Mouse (Mus musculus) left cerebral cortex, postnatal 36 days (tissue): ENCODE results near the gene Hspa1a. TPM values are rescaled to one million over a fixed set of nuclear protein-coding genes. Genes with fewer than 3 reads are reported as not detected.
A peak's percentile ranks its signal among the peaks of the same experiment; 100 is the strongest.
"Not testable (repeated sequence)": the region's sequence is repeated elsewhere in the genome, so short reads cannot be mapped to it uniquely, and the experiment has no call there.

Experiments used
- DNase-seq, 2 experiments: peaks; one replicate each; pipeline ENCODE4 v3.0.0; 2021 to 2022; ENCODE audit warnings: low spot score in 2 of 2, mixed read lengths in 1 of 2
- intact Hi-C: fragments of 180-260 bp; cut with DNase I; formaldehyde crosslinking; loops from one replicate; pipeline ENCODE4 v1.15.1; 2025
- total RNA-seq, 2 experiments: library from RNA; stranded (reverse); gene quantifications; 2 replicates each; pipeline ENCODE4 v1.2.3; 2021

The Hspa1a gene
- total RNA-seq, 2 experiments from 2014 or later = 11.9 to 13.7 TPM

- no peak for DNase-seq
- intact Hi-C loops = loop anchor here (10.0 kb wide), 1 partner anchor 232 kb away; the partner anchor contains the start of genes Atp6v1g2 and Nfkbil1
These were observed 30.4 kb upstream of the Hspa1a start for GRCm38 (mm10) chr17:35002153-35002865.

GRCm38 (mm10) chr17:35001452-35002152 lies 29.6 kb upstream of the Hspa1a start:
- peak in 1 of 2 experiments; percentile 30 for DNase-seq
- intact Hi-C loops = loop anchor here (10.0 kb wide), 1 partner anchor 233 kb away; the partner anchor contains the start of genes Atp6v1g2 and Nfkbil1

GRCm38 (mm10) chr17:35000717-35001451 lies 28.9 kb upstream of the Hspa1a start, which contains the start of gene Vars:
TSS of gene Vars (plus strand) at chr17:35000987.
- intact Hi-C loops = loop anchor here (10.0 kb wide), 1 partner anchor 234 kb away; the partner anchor contains the start of genes Atp6v1g2 and Nfkbil1
- peak; percentile 84 to 88 for DNase-seq

DNA sequence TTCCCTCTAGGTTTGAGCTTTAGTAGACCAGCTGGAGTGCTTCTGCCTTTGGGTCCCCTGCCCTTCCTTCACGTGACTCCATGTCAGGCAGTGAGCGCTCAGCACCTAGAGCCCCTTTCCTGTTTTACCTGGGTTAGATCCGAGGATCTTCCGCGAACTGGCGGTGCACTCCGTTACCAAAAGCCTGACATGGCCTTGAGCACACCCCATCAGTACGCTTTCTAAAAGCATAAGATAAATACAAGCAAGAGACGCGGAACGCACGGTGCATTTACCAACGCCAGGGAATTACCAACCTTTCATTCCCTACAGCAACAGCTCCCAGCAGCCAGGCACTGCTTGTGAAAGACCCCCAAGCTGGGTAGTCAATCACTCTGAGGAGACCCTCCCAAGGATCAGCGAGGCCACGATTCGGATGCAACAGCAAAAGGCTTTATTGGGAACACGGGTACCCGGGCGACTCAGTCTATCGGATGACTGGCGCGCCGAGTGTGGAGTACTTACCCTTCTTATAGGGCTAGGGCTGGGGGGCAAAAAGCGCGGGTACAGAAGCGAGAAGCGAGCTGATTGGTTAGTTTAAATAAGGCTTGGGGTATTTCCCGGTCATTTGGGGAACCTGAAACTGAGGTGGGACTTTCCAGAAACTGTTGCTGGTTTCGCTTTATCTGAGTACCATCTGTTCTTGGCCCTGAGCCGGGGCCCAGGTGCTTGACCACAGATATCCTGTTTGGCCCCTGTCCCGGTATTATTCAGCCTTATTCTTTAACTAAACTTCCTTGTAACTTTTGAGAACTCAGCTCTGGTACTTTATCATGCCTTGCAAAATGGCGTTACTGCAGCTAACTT lies 28.1 kb upstream of the Hspa1a start:
- intact Hi-C loops = loop anchor here (10.0 kb wide), 1 partner anchor 235 kb away; the partner anchor contains the start of genes Atp6v1g2 and Nfkbil1
- DNase-seq = not testable (repeated sequence)

- intact Hi-C loops = no loop called here
- DNase-seq = no peak
These were observed 26.8 kb upstream of the Hspa1a start for GRCm38 (mm10) chr17:34998526-34999430.

- intact Hi-C loops = no loop called here
- no peak for DNase-seq
These were observed 25.2 kb upstream of the Hspa1a start for GRCm38 (mm10) chr17:34997142-34997483.

DNA sequence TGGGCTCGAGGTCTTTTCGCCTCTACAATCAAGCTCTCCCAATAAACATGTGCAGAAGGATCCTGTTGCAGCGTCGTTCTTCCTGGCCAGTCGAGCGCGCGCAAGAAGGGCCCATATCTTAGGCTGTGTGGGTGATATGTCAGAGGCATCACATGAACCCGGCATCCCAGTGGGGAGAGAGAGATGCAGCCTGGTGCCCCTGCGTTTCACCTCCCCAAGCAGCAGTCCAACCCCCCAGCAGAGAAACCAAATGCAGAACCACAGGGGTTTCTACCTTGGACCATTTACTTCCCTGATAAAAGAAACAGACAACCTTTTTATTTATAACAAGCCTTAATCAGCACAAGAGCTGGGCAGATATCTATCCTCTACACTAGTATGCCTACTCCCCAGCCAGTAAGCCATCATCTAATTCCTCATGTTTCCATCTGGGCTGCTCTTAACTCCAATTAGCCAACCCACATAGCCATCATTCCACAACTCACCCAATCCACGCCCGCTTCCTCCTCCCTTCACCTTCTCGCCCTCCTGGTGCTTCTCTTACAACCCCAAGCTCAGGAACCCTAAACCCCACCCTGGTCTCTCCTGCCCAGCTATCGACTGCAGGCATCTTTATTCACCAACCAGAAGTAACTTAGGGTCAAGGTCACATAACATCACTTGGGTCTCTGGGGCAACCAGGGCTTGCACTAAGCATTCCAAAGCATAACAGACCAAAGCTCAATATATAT lies 24.6 kb upstream of the Hspa1a start:
- no peak for DNase-seq
- intact Hi-C loops = no loop called here

DNA sequence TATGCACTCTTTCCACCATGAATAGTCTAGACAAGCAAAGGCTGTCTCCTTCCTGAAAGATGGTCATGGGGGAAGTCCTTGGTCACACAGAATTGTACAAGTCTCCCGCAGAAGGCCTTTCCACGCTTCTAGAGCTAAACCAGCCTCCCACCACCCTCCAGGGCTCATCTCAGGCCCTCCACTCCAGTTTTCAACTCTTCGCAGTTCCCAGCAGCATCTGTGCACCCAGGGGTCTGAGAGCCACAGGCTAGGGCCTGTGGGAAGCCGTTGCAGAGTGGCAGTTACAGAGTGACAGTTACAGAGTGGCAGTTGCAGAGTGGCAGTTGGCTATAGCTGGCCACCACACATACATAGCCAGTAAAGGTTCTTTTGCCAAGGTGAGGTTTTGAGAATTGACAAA lies 24.0 kb upstream of the Hspa1a start:
- DNase-seq, intact Hi-C loops: not testable (repeated sequence)

DNA sequence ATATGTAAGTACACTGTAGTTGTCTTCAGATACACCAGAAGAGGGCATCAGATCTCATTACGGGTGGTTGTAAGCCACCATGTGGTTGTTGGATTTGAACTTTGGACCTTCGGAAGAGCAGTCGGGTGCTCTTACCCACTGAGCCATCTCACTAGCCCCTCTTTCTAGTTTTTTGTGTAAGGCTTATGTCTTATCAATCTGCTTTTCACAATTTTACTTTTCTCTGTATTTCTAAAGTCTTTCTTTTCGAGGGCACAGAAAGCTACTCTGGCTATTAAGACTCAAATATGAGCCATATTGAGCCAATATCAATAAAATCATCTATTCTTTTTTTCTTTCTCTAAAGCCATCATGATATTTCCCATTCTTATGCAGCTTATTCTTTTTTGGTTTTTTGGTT lies 23.2 kb upstream of the Hspa1a start:
- intact Hi-C loops, DNase-seq: not testable (repeated sequence)

- no peak for DNase-seq
- intact Hi-C loops = no loop called here
These were observed 22.8 kb upstream of the Hspa1a start for GRCm38 (mm10) chr17:34994751-34995150.

DNA sequence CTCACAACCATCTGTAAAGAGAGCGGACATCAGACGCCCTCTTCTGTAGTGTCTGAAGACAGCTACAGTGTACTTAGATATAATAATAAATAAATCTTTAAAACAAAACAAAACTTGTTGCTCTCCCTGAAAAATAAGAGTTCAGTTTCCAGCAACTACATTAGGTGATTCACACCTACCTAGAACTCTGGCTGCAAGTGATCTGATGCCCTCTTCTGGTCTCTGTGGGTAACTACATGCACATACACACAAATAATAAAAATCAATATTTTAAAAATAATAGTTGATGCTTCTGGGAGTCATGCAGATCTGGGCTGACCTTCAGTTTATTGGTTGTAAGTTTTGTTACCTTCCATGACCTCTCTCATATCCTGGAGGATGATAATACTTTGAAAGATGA lies 12.3 kb upstream of the Hspa1a start:
- DNase-seq = no peak
- intact Hi-C loops = loop anchor here (5.0 kb wide), 1 partner anchor 132 kb away; the partner anchor contains the start of genes Nelfe and Skiv2l

- intact Hi-C loops = loop anchor here (5.0 kb wide), 1 partner anchor 130 kb away; the partner anchor contains the start of genes Nelfe and Skiv2l
- DNase-seq = no peak
These were observed 10.4 kb upstream of the Hspa1a start for GRCm38 (mm10) chr17:34982328-34982727.

- intact Hi-C loops = loop anchor here (1.0 to 5.0 kb wide), 2 partner anchors 29 to 129 kb away; partner anchors contain the start of genes Nelfe and Skiv2l
- DNase-seq = peak; percentile 94 to 97
These were observed 9.8 kb upstream of the Hspa1a start, which contains the start of gene Lsm2 for GRCm38 (mm10) chr17:34981690-34982180. TSS of gene Lsm2 (plus strand) at chr17:34981862.

DNA sequence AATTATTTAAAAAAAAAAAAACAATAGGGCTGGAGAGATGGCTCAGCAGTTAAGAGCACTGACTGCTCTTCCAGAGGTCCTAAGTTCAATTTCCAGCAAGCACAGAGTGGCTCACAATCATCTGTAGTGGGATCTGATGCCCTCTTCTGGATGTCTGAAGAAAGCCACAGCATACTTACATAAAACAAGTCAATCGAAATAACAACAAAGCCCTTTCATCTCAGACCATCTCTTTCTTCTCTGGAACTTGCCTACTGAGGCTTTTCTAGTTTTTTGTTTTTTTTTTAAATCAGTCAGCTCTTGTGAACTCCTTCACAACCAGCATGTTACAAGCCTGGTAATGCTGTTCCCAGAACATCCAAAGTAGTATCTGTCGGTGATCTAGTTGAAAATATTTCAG lies 8.7 kb upstream of the Hspa1a start:
- no peak for DNase-seq
- intact Hi-C loops = loop anchor here (1.0 to 5.0 kb wide), 2 partner anchors 28 to 128 kb away; partner anchors contain the start of genes Nelfe and Skiv2l

DNA sequence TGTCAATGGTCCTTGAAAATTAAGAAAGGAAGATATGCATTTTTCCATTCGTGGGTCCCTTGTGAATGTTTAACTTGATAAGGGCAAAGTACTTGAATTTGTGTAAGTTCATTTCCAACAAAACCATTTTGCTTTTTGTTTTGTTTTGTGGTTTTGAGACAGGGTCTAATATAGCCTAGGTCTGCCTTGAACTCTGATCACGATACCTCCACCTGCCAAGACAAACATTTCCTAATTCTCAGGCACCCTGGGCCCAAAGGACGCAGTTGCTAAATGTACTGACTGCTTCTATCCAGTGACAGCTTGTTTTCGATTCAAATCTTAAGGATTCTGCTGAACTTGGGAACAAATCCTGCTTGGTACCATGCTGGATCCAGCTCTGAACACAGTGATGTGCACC lies 7.7 kb upstream of the Hspa1a start:
- intact Hi-C loops = loop anchor here (5.0 kb wide), 1 partner anchor 127 kb away; the partner anchor contains the start of genes Nelfe and Skiv2l
- DNase-seq = no peak

DNA sequence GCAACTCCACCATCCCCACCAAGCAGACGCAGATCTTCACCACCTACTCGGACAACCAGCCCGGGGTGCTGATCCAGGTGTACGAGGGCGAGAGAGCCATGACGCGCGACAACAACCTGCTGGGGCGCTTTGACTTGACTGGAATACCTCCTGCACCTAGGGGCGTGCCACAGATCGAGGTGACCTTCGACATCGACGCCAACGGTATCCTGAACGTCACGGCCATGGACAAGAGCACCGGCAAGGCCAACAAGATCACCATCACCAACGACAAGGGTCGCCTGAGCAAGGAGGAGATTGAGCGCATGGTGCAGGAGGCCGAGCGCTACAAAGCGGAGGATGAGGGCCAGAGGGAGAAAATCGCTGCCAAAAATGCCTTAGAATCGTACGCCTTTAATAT lies 6.3 kb upstream of the Hspa1a start:
- DNase-seq = no peak
- intact Hi-C loops = no loop called here

DNA sequence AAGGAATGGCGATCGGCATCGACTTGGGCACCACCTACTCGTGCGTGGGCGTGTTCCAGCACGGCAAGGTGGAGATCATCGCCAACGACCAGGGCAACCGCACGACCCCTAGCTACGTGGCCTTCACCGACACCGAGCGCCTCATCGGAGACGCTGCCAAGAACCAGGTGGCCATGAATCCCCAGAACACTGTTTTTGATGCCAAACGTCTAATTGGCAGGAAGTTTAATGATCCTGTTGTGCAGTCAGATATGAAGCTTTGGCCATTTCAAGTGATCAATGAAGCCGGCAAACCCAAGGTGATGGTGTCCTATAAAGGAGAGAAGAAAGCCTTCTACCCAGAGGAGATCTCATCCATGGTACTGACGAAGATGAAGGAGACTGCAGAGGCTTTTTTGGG lies 5.0 kb upstream of the Hspa1a start:
- intact Hi-C loops = no loop called here
- DNase-seq = no peak
